Mouse (Mus musculus) limb, embryonic 11.5 days (tissue): Measurements from ENCODE around the gene Fblim1. TPM values are rescaled to one million over a fixed set of nuclear protein-coding genes. Genes with fewer than 3 reads are reported as not detected.

Experiments
- ATAC-seq: fragments of 200-750 bp; cut with Nextera tagmentation; 2 replicates; pipeline ENCODE4 v1.8.0; 2017; ENCODE audit warnings: low read depth; ENCODE audit not compliant: insufficient number of reproducible peaks, low FRiP score, low TSS enrichment
- DNase-seq: peaks from one replicate; pipeline ENCODE4 v3.0.0-alpha.2; 2015; ENCODE audit warnings: low spot score
- H3K27ac ChIP-seq: fragments of 300-500 bp; sonication (generic); replicated peaks from 2 replicates; pipeline ENCODE4 v1.5.1; 2014; ENCODE audit warnings: low read depth, mild to moderate bottlenecking, low read length
- H3K27me3 ChIP-seq: fragments of 300-500 bp; sonication (generic); 2 replicates; pipeline ENCODE4 v1.6.1; 2014; ENCODE audit warnings: mild to moderate bottlenecking, low read length, mixed read lengths; ENCODE audit not compliant: control insufficient read depth, insufficient read depth
- H3K36me3 ChIP-seq: fragments of 300-500 bp; sonication (generic); 2 replicates; pipeline ENCODE4 v1.6.1; 2014; ENCODE audit warnings: mild to moderate bottlenecking, low read length, moderate library complexity, mixed read lengths; ENCODE audit not compliant: control insufficient read depth, insufficient read depth
- H3K4me1 ChIP-seq: fragments of 300-500 bp; sonication (generic); 2 replicates; pipeline ENCODE4 v1.6.1; 2014; ENCODE audit warnings: low read length, mixed read lengths; ENCODE audit not compliant: control insufficient read depth, insufficient read depth
- H3K4me2 ChIP-seq: fragments of 300-500 bp; sonication (generic); 2 replicates; pipeline ENCODE4 v1.6.1; 2014; ENCODE audit warnings: low read depth, mild to moderate bottlenecking, moderate library complexity; ENCODE audit not compliant: severe bottlenecking
- H3K4me3 ChIP-seq: fragments of 300-500 bp; sonication (generic); 2 replicates; pipeline ENCODE4 v1.5.1; 2014; ENCODE audit warnings: low read depth, low read length
- H3K9ac ChIP-seq: fragments of 300-500 bp; sonication (generic); 2 replicates; pipeline ENCODE4 v1.6.1; 2014; ENCODE audit warnings: mild to moderate bottlenecking, low read length
- H3K9me3 ChIP-seq: fragments of 300-500 bp; sonication (generic); 2 replicates; pipeline ENCODE4 v1.6.1; 2016; ENCODE audit warnings: low read length; ENCODE audit not compliant: control insufficient read depth
- WGBS: fragments of 180-500 bp; shearing (Covaris S2); extraction: QIAGEN DNeasy Blood & Tissue Kit; methylation state at CpG from one replicate; pipeline ENCODE4 v1.1.7; 2014; 5-methylcytosine and 5-hydroxymethylcytosine counted together
- polyA plus RNA-seq: library from polyadenylated mRNA; unstranded; fragments of >200 nt; fragmentation: Nextera tagmentation; extraction: Ambion mirVana; gene quantifications from 2 replicates; pipeline ENCODE4 v1.2.1, GENCODE M21; 2014

Fblim1 gene
- polyA plus RNA-seq, 1 experiment from 2014 or later, result 67.2 TPM

DNA sequence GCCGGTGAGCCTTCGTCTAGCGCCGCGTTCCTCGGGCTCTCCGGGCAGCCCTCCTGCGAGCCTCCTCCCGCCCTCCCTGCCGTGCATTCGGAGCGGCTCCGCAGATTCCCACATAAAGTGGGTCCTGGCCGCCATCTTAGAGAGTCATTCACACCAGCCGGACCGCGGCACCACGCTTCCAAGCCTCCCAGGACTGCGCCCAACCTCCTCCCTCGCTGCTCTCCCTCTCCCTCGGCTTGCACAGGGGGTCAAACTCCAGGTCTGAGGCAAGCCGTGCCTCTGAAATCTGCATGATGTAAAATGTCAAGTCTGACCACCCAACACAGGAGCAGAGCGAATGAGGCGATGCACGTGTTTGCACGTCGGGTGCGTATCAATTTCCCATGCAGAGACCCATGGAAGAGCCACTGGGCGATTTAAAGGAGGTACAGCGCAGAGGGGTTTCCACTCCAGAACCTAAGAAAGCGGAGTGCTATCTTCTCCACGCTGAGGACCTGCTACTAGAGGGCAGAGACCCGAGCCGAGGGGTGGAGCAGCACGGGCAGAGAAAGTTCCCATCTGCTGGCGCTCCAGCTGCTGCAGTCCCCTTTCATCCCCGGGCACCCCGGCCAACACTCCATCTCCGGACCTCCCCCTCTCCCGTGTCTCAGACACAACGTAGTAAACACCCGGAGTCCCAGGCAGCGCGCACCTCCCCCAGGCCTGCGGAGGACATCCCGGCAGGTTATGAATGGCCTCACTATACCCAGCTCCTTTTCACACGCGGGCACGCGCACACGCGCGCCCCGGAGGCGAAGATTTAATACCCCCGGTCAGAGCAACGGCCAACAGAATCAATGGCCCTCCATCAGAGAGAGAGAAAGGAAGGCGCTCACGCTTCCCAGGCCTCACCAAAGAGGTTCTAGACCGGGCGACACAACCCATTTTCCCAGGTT is 69.3 kb downstream of the Fblim1 start:
- peak overlapping the region; percentile 82; the same call in 1 of the 2 replicates for H3K27ac ChIP-seq
- ATAC-seq (peak; percentile 61; the same call in 1 of the 2 replicates), DNase-seq (peak; percentile 84)
- no peaks in the 10 kb centered on the region for H3K36me3 ChIP-seq
- H3K4me1 ChIP-seq, result 0 out of 2 replicates have a peak, but pooled peaks cover 6% of the 10 kb centered on the region
- H3K9me3 ChIP-seq, result no peaks in the 10 kb centered on the region
- no peaks in the 10 kb centered on the region for H3K27me3 ChIP-seq
- peak overlapping the region; percentile 84 for H3K4me2 ChIP-seq
- H3K4me3 ChIP-seq, result peak overlapping the region; percentile 93
- WGBS, result under 1% methylated on average over 61 of the region's 61 CpGs
- peak overlapping the region; percentile 89 for H3K9ac ChIP-seq

DNA sequence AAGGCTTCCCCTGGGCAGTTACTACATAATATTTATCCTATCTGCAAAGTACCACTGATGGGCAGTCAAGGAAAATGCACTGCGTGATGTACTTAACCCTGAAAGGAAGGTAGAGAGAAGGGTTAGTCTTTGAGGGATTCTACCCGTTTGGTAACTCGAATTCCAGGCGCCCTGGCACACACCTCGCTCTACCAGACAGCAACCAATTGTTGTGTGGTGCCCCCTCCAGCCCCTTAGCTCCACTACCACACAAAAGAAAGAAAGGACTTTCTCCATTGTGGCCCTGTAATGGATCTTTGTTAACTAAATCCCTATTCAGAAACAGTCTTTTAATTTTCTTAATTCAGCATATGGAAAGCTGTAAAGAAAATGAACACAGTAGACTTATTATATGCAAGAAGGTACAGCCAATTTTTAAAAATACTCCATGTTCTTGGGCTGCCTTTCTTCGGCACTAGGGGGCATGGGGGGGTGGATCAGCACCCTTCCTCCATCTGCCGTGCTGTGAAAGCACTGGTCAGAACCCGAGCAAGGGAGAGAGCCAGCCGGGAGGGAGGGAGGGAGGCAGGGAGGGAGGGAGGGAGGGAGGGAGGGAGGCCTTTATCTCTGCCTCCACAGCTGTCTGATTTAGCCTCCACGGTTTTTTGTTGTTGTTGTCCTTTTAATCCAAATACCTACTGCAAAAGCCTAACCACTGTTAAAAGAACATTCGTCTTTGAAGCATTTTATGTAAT is 70.8 kb downstream of the Fblim1 start:
- no peak for DNase-seq
- Histone ChIP-seq H3K27me3 (no peaks in the 10 kb centered on the region), H3K9ac (no peak overlapping the region), H3K9me3 (no peaks in the 10 kb centered on the region), H3K36me3 (peaks cover 2% of the 10 kb centered on the region; the same call in 1 of the 2 replicates), H3K4me1 (0 out of 2 replicates have a peak, but pooled peaks cover 6% of the 10 kb centered on the region), H3K27ac (no peak overlapping the region), H3K4me2 (peak overlapping the region; percentile 84), H3K4me3 (no peak overlapping the region)
- ATAC-seq, result no peak
- WGBS, result 34% methylated on average over 10 of the region's 11 CpGs

DNA sequence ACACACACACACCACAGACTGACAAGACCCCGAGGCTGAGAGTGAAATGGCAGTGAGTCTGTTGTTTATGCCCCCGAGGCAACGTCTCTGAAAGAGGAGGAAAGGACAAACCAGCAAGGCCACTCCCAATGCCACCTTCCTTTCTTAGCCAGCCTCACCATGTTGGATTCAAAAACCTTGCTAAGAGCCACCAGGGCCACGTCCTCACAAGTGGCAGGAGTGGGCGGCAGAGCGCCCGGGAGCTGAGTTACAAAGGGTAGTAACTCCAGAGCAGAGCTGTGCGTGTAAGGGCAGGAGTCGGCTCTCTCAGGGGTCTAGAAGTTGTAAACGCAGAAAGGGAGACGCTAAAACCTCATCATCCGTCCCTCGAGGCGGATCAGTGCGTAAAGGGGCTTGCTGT is 74.9 kb downstream of the Fblim1 start:
- Histone ChIP-seq H3K4me1 (0 out of 2 replicates have a peak, but pooled peaks cover 6% of the 10 kb centered on the region), H3K9ac (no peak overlapping the region), H3K9me3 (no peaks in the 10 kb centered on the region), H3K36me3 (peaks cover 2% of the 10 kb centered on the region; the same call in 1 of the 2 replicates), H3K4me2 (no peak overlapping the region), H3K27me3 (no peaks in the 10 kb centered on the region), H3K27ac (no peak overlapping the region), H3K4me3 (no peak overlapping the region)
- 80% methylated on average over 15 of the region's 15 CpGs for WGBS
- DNase-seq, result no peak
- no peak for ATAC-seq

DNA sequence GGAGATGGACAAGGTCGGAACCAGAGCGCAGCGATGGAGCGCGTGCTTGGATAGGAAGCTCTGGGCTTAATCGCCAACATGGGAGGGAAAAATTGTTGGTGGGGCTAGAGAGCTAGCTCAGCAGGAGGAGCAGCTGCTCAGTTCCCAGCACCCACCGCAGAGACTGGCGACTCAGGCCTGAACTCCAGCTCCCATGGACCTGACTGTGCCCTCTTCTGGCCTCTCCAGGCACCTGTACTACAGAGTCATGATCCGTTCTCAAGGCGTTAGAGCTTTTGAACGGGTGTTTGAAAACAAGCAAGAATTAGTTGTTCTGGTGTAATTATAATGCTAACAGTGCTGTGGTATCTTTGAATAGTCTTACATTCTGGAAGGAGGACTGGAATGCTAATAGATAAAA is 77.0 kb downstream of the Fblim1 start:
- no peak for DNase-seq
- Histone ChIP-seq H3K27me3 (no peaks in the 10 kb centered on the region), H3K9ac (no peak overlapping the region), H3K36me3 (peaks cover 2% of the 10 kb centered on the region; the same call in 1 of the 2 replicates), H3K4me2 (no peak overlapping the region), H3K27ac (no peak overlapping the region), H3K9me3 (no peaks in the 10 kb centered on the region), H3K4me1 (0 out of 2 replicates have a peak, but pooled peaks cover 7% of the 10 kb centered on the region), H3K4me3 (no peak overlapping the region)
- no peak for ATAC-seq
- WGBS, result 91% methylated on average over 11 of the region's 11 CpGs

DNA sequence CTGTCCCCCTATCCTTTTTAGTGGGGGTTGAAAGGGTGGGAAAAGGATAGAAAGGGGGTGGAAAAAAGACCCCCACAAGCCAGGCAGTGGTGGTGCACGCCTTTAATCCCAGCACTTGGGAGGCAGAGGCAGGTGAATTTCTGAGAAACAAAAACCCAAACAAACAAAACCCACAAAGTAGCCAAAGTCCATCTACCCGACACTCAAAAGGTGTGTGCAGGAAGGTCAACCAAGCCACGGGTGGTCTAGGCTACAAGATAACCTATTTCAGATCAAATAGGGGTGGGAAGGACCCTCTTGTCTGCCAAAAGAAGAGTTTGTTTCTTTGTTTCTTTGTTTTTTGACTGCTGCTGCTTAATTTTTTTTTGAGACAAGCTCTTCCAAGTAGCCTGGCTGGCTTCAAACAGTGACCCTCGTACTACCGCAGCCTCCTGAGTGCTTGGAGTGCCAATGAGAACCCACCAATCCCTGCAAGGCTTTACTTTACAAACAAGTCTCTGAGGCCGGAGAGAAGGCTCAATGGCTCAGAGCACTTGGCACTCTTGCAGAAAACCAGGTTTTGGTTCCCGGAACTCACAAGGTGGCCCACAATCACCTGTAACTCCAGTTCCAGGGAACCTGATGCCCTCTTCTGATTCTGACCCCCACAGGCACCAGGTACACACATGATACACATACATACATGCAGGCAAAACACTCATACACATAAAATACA is 78.8 kb downstream of the Fblim1 start:
- 81% methylated on average over 7 of the region's 7 CpGs for WGBS
- no peak overlapping the region for H3K9ac ChIP-seq
- no peak overlapping the region for H3K4me2 ChIP-seq
- 0 out of 2 replicates have a peak, but pooled peaks cover 2% of the 10 kb centered on the region for H3K4me1 ChIP-seq
- H3K36me3 ChIP-seq, result peaks cover 2% of the 10 kb centered on the region; the same call in 1 of the 2 replicates
- no peak overlapping the region for H3K4me3 ChIP-seq
- no peaks in the 10 kb centered on the region for H3K27me3 ChIP-seq
- ATAC-seq (no peak), DNase-seq (no peak)
- no peaks in the 10 kb centered on the region for H3K9me3 ChIP-seq
- no peak overlapping the region for H3K27ac ChIP-seq

Other genes with a start within 250 kb of the Fblim1 start
- 0.34 and 0.57 TPM in 2 replicates for gene Fam131c, start 237.9 kb downstream of the Fblim1 start, polyA plus RNA-seq
- gene Clcnka, start 207.4 kb downstream of the Fblim1 start, polyA plus RNA-seq, result 0.21 and 0.33 TPM in 2 replicates
- not detected in 2 replicates for gene Clcnkb, start 190.1 kb downstream of the Fblim1 start, polyA plus RNA-seq
- gene Hspb7, start 185.3 kb downstream of the Fblim1 start, polyA plus RNA-seq, result 0.34 and 0.41 TPM in 2 replicates
- gene Srarp, start 170.0 kb downstream of the Fblim1 start, polyA plus RNA-seq, result not detected in 2 replicates
- gene Zbtb17, start 161.4 kb downstream of the Fblim1 start, polyA plus RNA-seq, result 44.2 and 49.2 TPM in 2 replicates
- gene Spen, start 67.5 kb downstream of the Fblim1 start, polyA plus RNA-seq, result 12.4 and 13.4 TPM in 2 replicates
- 0.27 and 0.60 TPM in 2 replicates for gene Tmem82, start 12.5 kb upstream of the Fblim1 start, polyA plus RNA-seq
- gene Slc25a34, start 17.7 kb upstream of the Fblim1 start, polyA plus RNA-seq, result not detected in 2 replicates
- gene Plekhm2, start 58.8 kb upstream of the Fblim1 start, polyA plus RNA-seq, result 3.9 and 4.4 TPM in 2 replicates
- 1.4 and 3.5 TPM in 2 replicates for gene Rsc1a1, start 79.5 kb upstream of the Fblim1 start, polyA plus RNA-seq
- gene Ddi2, start 117.3 kb upstream of the Fblim1 start, polyA plus RNA-seq, result 22.4 and 25.9 TPM in 2 replicates
- gene Agmat, start 140.6 kb upstream of the Fblim1 start, polyA plus RNA-seq, result 0.11 TPM in 1 of 2 replicates, not detected in the other
- gene Dnajc16, start 184.8 kb upstream of the Fblim1 start, polyA plus RNA-seq, result 3.1 and 3.6 TPM in 2 replicates
- gene Casp9, start 187.5 kb upstream of the Fblim1 start, polyA plus RNA-seq, result 16.9 and 19.0 TPM in 2 replicates
- gene Cela2a, start 220.1 kb upstream of the Fblim1 start, polyA plus RNA-seq, result not detected in 2 replicates
- not detected in 2 replicates for gene Ctrc, start 240.3 kb upstream of the Fblim1 start, polyA plus RNA-seq